Mouse (Mus musculus) R1 (cell line): Measurements from ENCODE around the gene Macrod2.

Experiments used
- DNase-seq: peaks from one replicate; pipeline ENCODE4 v3.0.0-alpha.2; 2018; ENCODE audit warnings: low read depth, low spot score

Macrod2 gene

GRCm38 (mm10) chr2:141289059-141289713, 894.1 kb downstream of the Macrod2 start:
- no peak for DNase-seq

DNA sequence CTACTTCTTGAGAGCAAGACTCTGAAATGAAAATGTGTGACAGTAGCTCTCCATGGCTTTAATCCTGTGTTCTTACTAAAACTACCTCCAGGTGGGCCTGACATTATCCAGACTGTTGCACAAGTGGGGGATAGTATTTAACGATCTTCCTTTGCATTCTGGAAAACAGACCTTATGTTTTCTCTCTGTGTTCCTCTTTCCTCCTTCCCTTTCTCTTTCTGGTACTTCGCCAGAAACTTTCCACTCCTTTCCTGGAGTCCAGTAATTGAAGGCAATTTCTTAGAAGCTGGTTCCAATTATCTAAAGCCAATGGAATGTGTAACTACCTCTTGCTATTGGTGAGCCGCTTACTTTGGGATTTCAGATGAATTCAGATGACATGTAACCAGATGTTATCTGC, 897.7 kb downstream of the Macrod2 start:
- no peak for DNase-seq

- no peak for DNase-seq
Measured at GRCm38 (mm10) chr2:141299168-141299567, 904.1 kb downstream of the Macrod2 start.

DNA sequence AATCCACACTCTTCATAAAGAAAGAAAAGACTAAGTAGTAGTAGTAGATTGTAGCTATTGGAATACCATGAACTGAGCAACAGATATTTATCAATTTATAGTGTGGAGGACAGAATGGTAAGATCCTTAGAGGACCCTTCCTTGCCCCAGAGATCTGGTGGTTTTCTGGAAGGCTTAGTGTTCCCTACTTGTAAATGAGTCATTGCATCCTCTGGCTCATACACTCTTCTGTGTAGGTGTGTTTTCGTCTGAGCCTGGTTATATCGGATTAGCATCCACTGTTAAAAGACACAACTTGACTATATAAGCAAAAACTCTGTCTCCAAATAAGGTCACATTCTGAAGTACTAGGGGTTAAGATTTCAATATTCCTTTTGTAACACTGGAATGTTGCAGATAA, 905.9 kb downstream of the Macrod2 start:
- no peak for DNase-seq

GRCm38 (mm10) chr2:141308406-141308805, 913.3 kb downstream of the Macrod2 start:
- DNase-seq = no peak

- DNase-seq = no peak
Measured at GRCm38 (mm10) chr2:141312136-141312948, 917.2 kb downstream of the Macrod2 start.

- DNase-seq = no peak
Measured at GRCm38 (mm10) chr2:141315349-141315748, 920.2 kb downstream of the Macrod2 start.

GRCm38 (mm10) chr2:141323956-141324460, 928.9 kb downstream of the Macrod2 start:
- DNase-seq = peak; percentile 6

GRCm38 (mm10) chr2:141327296-141327695, 932.2 kb downstream of the Macrod2 start:
- no peak for DNase-seq

DNA sequence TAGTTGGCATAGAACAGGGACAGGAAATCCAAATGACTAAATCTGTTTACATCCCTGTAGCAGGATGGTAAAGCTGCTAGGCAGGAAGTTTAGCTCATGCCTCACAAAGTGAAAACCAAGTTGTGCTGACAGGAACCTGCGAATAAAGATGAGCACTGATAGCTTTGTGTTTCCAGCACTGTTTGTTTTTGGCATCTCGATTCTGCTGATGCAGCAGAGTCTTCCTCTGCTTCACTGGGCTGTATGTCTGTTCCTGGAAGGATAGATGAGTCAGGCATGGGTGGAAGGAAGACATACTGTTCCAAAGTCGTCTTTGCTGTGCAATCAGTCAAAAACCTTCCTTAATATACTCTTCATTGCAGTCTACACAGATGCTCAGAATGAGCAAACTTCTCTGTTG, 942.6 kb downstream of the Macrod2 start:
- no peak for DNase-seq

GRCm38 (mm10) chr2:141343988-141344535, 949.0 kb downstream of the Macrod2 start:
- no peak for DNase-seq

- no peak for DNase-seq
Measured at GRCm38 (mm10) chr2:141352623-141353022, 957.5 kb downstream of the Macrod2 start.

DNA sequence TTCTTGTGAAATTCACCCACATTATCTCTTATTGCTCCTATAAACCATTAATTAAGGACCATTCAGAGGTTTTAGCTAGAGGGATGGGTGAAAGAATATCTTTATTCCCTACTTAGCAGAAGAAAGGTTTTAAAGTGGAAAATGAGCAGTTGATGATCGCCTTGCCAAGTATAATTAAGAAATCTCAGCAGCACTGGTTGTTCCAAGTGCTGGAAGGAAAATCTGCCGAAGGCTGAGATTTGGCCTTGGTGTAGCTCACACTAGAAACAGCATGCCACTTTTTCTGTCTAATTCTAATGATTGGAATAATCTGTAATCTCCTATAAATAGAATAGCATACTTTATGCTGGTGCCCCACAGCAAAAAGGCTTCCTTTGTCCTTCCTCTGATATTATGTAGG, 993.5 kb downstream of the Macrod2 start:
- DNase-seq = no peak

DNA sequence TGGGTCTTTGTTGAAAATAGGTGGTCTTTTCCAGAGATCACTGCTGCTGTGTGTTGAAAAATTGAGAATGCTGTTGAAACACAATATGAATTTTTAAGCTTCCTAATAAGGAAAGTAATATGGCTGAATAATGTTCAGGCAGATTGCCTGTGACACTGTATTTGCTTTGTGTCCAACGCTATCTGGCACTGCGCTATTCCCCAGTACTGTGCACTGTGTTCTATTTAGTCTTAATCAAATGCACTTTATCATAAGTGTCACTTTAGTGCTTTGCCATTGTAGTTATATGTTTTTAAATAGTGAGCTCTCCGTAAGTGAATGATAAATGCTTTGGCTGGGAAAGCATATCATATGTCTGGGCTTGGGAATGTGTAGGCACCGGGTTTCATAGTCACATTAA, 996.1 kb downstream of the Macrod2 start:
- no peak for DNase-seq

- no peak for DNase-seq
Measured at GRCm38 (mm10) chr2:141394806-141395205, 999.7 kb downstream of the Macrod2 start.

GRCm38 (mm10) chr2:141408766-141409165, 1013.7 kb downstream of the Macrod2 start:
- DNase-seq = peak; percentile 84

DNA sequence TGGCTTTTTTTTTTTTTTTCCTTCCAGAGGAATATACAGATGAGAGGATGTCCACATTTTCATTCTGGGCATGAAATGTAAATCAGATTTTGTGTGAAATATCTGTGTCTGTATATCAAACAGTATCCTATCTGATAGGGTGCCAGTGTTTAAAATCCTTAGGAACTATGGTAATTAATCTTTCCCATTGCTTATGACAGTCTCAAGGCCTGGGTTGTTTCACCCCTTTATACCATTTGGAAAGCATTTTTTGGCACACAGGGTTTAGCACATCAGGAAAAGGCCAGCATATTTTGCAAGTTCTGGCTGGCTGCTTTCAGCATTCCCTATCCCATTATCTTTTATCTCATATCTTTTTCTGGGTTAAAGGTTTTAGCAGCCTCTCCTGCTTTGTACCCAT, 1021.3 kb downstream of the Macrod2 start:
- DNase-seq = no peak

DNA sequence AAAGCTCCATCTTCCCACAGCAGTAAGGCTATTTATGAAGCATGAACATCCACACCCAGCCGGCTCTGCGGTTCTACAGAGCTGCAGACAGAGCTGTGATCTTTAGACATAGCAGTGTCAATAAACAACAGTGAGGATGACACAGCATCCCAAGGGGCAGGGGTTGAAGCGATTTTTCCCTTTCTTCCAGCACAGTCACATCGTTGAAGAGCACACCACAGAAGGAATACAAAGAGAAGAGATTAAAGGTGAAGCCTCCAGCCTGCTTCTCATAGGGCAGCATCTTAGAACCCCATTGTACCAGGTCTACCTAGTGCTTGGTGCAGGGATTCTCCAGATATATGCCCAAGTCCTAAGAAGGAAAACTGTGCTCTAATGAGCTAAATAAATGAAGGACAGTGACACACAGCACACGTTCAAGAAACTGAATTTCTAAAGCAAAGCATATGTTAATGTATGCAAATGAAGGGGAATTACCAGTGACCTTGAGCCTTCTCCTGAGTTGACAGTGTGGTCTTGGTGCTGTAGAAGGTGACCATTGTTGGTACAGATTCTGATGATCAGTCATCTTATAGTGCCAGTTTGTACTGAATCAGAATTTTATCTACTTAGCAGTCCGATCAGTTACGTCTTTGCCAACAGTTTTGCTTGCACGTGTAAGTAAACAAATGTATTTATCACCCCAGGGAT, 1021.9 kb downstream of the Macrod2 start:
- DNase-seq = peak; percentile 49

- no peak for DNase-seq
Measured at GRCm38 (mm10) chr2:141419806-141420205, 1024.7 kb downstream of the Macrod2 start.

- DNase-seq = no peak
Measured at GRCm38 (mm10) chr2:141434084-141434483, 1039.0 kb downstream of the Macrod2 start.

GRCm38 (mm10) chr2:141434731-141435570, 1039.8 kb downstream of the Macrod2 start:
- peak; percentile 18 for DNase-seq
